Mouse (Mus musculus): ENCODE measurements around the gene Best2.

DNA sequence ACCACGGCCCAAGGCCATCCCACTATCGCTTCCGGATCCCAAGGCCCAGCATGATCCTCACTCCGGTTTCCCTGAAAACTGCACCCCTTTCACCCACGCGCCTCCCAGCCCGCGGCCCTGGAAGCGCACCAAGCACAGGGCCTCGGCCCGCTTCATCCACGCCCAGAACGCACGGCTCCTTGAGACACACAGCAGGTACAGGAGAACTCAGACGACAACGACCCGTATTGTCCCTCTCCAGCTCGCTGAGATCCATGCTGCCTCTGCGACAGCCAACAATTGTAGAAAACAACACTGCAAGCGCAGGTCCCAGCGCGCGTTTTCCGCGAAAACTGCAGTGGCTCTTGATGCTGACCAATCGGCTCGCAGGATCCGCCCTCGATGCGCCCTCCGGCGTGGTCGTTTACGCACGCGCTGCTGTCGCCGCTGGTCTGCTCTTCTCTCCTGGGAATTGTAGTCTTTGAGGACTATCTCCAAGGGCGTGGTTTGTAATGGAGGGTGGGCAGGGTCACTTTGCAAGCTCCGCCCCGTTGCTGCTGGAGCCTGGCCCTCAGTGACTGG lies 48.5 kb downstream of the Best2 start:
- peak; percentile 61; the same call in 1 of the 2 replicates for TF ChIP-seq POLR2A (IDR thresholded peaks at IDR 0.05; ENCODE audit: borderline replicate concordance, extremely low read depth, low read depth, low read length)
- TF ChIP-seq CTCF (IDR thresholded peaks at IDR 0.05; ENCODE audit: insufficient read depth, low read length): no peak
